Mouse (Mus musculus) cerebellum, adult 11-12 months (tissue): ENCODE data around the gene Zfp768.
"Not testable (repeated sequence)": the region's sequence is repeated elsewhere in the genome, so short reads cannot be mapped to it uniquely, and the experiment has no call there.

Source experiments
- DNase-seq: peaks from one replicate; pipeline ENCODE4 v3.0.0; 2022

Zfp768 gene

GRCm38 (mm10) chr7:127355796-127356195, 10.4 kb upstream of the Zfp768 start:
- no peak for DNase-seq

GRCm38 (mm10) chr7:127351230-127352004, 6.0 kb upstream of the Zfp768 start:
- no peak for DNase-seq

DNA sequence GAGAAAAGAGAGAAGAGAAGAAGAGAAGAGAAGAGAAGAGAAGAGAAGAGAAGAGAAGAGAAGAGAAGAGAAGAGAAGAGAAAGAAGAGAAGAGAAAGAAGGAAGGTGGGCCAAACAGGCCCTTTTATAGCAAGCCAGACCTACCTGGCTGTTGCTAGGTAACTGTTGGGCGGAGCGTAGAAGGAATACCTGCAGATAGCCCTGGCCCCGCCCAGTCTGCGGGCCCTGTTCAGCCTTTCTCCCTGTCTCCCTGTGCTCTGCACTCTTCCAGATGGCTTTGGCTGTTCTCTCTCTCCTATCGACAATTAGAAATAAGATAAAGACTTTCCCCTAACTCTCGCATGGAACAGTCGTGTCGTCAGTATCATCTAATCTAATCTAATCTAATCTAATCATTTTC, 1.3 kb upstream of the Zfp768 start:
- peak; percentile 58 for DNase-seq

- DNase-seq, result peak; percentile 75
These were observed 297 bp downstream of the Zfp768 start for GRCm38 (mm10) chr7:127345092-127345491.

DNA sequence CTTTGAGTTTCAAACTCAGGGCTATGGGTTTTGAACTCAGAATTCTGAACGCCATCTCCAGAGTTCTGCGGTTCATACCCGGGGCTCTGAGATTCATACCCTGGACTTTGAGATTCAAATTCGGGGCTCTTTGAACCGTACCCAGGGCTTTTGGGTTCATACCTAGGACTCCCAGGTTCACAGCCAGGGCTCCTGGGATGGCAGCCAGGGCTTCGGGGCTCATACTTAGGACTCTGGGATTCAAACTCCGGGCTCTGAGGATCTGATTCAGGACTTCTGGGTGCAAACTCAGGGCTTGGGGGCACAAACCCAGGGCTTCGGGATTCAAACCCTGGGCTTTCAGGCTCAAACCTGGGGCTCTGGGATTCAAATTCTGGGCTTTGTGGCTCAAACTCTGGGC, 1.0 kb downstream of the Zfp768 start:
- DNase-seq, result peak; percentile 39

DNA sequence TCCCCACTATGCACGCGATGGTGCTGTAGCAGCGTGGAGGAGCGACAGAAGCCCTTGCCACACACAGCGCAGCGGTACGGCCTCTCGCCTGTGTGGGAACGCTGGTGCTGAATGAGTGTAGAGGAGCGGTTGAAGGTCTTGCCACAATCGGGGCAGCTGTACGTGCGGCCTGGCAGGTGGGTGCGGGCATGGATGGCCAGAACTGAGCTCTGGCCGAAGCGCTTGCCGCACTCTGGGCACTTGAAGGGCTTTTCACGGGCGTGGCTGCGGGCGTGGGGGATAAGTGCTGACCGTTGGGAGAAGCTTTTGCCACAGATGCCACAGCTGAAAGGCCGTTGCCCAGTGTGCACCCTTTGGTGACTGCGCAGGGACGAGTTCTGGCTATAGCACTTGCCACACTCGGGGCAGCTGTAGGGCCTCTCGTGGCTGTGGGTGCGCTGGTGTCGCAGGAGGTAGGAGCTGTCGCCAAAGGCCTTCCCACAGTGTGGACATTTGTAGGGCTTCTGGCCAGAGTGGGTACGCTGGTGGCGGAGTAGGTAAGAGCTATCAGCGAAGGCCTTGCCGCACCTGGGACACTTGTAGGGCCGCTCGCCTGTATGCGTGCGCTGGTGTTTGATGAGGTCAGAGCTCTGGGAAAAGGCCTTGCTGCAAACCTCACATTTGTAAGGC, 1.9 kb downstream of the Zfp768 start:
- DNase-seq, result peak; percentile 60

DNA sequence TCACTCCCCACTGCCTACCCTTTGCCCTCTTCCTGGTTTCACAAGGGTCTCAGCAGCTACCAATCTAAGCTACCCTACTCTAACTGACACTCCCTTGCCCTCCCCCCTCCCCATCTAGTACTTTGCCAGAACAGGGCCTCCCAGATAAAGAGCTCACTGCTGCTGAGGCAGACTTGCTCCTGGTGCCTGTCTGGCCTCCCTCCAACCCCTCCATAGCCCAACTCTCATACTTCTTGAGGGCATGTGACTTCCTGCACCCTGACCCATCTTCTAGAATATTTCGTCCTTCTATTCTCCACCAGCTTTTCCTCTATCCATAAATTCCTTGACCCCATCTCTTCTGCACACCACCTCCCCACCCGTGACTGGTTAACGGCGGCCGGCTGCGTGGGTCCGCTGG, 2.5 kb downstream of the Zfp768 start:
- DNase-seq, result peak; percentile 34

DNA sequence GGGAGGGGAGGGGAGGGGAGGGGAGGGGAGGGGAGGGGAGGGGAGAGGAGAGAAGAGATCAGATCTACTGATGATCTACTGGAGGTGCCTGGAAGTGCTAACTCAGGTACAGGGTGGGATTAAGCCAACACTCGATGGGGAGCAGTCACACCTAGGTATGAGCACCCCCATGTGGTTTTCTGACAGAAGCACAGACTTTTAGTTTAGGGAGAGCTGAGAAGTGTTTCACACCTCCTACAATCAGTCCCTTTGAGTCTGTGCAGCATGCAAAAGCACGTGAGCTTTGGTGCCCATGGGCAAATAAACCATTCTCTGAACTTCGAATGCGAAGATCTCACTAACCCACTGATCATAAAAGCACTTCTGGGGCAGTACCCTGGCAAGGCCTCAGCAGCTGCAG, 3.1 kb downstream of the Zfp768 start:
- DNase-seq, result no peak

GRCm38 (mm10) chr7:127341861-127342260, 3.5 kb downstream of the Zfp768 start:
- not testable (repeated sequence) for DNase-seq

DNA sequence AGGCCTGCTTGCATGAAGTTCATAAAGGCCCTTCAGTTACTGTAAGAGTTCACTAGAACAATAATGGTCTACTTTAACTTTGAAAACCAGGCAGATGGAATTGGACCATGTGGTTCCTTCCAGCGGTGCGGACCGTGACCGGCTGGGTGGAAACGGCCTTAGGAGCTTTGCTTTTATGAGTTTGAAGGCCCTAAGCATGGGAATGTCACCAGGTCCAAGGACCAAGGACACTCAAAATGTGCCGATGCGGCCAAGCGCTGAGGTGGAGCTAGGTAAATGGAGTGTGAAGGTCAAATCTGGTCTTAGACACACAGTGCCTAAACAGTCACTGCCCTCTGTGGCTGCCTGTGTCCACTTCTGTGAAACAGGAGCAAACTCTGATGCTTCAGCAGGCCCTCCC, 4.0 kb downstream of the Zfp768 start:
- no peak for DNase-seq

GRCm38 (mm10) chr7:127337636-127338035, 7.8 kb downstream of the Zfp768 start:
- DNase-seq, result no peak

GRCm38 (mm10) chr7:127335604-127336003, 9.8 kb downstream of the Zfp768 start:
- DNase-seq, result no peak

GRCm38 (mm10) chr7:127333240-127333639, 12.1 kb downstream of the Zfp768 start:
- no peak for DNase-seq

DNA sequence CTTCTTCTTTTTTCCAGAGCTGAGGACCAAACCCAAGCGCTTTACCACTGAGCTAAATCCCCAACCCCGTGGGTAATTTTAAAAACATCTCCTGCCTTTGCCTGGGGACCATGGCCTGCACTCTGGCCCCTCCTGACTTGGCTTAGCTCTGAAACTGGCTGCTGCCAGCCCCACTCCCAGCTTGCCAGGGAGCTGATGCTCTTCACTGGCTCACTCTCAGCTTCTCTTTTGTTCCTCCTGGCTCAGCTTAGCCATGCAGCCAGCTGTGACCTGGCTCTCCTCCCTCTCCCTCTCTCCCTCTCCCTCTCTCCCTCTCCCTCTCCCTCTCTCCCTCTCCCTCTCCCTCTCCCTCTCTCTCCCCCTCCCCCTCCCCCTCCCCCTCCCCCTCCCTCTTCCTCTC, 18.7 kb downstream of the Zfp768 start:
- DNase-seq, result peak; percentile 36

GRCm38 (mm10) chr7:127325550-127325949, 19.8 kb downstream of the Zfp768 start:
- no peak for DNase-seq

- DNase-seq, result no peak
These were observed 20.4 kb downstream of the Zfp768 start for GRCm38 (mm10) chr7:127324944-127325343.

DNA sequence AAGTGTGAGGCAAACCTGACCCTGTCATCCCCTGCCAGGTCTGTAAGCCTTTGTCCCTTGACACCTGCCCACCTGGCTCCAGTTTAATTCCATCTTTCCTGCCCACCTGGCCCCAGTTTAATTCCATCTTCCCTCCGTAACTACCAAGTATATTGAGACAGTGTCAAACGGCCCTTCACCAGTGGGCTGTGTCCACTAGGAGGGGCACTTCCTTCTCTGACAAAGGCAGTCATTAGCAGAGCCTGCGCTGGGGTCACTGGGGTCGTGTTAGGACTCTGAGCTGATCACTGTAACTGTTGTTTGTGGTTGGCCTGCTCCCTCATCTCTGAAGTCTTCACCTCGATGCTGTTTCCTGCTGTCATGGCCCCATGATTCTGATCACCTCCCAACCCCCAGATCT, 23.3 kb downstream of the Zfp768 start:
- DNase-seq, result no peak

DNA sequence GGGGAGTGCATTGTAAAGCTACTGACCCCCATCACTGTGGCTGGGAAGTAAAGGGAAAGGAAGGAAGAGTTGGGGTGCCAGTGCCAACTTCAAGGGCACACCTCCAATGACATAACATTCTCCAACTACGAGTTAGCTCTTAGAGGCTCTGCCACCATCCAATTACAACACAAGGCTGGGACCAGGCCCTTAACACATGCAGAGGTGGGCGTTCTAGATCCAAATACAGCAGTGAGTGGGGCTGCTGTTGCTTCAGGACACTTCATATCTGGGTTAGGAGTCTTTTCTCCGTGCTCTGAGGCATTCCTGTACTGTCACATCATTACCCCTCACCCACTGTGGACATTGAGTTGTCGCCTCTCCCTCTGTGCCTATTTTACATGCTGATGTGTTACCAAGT, 24.3 kb downstream of the Zfp768 start:
- no peak for DNase-seq

DNA sequence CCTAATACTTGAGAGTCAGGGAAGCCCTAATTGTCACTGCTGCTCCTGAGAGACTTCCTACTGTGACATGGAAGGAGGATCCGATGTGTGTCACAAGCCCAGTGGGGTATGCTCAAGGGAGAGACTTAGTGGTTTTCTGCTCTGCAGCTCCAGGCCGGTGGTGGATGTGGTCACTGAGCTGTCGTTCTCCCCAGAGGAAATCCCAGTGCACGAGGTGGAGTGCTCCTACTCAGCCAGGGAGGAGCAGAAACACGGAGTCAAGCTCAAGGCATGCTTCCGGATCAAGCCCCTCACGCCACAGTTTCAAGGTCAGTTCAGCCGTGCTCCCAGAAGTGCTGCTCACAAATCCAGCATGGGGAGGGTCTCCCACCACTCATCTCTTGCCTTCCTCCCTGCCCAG, 31.5 kb downstream of the Zfp768 start:
- no peak for DNase-seq

DNA sequence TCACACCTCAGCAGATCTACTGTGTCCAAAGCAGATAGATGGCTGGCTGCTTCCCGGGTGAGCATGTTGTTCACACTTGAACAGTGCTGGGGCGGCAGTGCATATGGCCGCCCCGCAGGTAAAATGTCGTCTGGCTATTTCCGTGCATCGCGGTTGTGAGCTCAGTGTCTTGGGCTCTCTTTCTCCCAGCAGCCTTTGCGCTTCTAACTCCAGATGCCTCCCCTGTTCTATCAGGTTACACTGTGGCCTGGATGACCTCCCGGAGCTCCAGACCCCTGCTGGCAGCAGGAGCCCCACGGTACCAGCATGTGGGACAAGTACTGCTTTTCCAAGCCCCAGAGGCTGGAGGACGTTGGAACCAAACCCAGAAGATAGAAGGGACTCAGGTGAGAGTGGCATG, 35.4 kb downstream of the Zfp768 start:
- DNase-seq, result no peak

- DNase-seq, result peak; percentile 29
These were observed 36.5 kb downstream of the Zfp768 start for GRCm38 (mm10) chr7:127308887-127309286.

- no peak for DNase-seq
These were observed 37.0 kb downstream of the Zfp768 start for GRCm38 (mm10) chr7:127308431-127308830.

DNA sequence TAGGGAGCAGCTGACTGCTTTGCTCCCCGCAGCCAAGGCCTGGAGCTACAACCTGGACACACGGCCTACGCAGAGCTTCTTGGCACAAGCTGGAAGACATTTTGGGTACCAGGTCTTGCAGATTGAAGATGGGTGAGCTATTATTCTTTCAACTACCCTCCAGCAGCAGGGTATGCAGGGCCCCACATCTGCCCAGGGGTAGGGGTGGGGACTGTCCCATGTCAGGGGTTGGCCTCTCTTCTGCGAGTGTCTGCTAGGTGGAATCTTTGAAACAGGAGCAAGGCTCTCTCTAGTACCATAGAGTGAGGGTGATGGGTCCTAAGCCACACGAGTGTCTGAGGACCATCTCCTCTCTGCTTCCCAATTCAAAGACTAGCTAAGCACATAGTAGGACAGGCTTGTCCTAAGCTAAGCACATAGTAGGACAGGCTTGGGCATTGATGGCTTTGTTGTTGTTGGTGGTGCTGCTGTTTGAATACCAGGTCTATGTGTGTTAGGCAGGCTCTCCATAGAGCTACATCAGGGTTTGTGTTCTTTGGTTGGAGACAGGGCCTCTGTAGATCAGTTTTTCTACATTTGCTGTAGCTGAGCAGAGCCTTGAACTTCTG, 47.7 kb downstream of the Zfp768 start:
- no peak for DNase-seq
